Mouse (Mus musculus): Measurements from ENCODE around the gene Gm16253. TPM values are rescaled to one million over a fixed set of nuclear protein-coding genes. Genes with fewer than 3 reads are reported as not detected.
A peak's percentile ranks its signal among the peaks of the same experiment; 100 is the strongest.

Gene Gm16253
- total RNA-seq (2021) = not detected in 2 replicates
- long read RNA-seq, experiment 1 = 0 reads
- long read RNA-seq, experiment 2 = 0 reads

- peak; percentile 95 for DNase-seq
Measured at GRCm38 (mm10) chr3:96576690-96577541, at the start of gene Gm16253. Gene Gm16253, plus strand, starts transcription at chr3:96576984.

GRCm38 (mm10) chr3:96528506-96528905 is 48.3 kb upstream of the Gm16253 start:
- DNase-seq = no peak

GRCm38 (mm10) chr3:96532050-96532449 is 44.7 kb upstream of the Gm16253 start:
- DNase-seq = no peak

GRCm38 (mm10) chr3:96534300-96534699 is 42.5 kb upstream of the Gm16253 start:
- DNase-seq = no peak

- DNase-seq = no peak
Measured at GRCm38 (mm10) chr3:96539316-96539715, 37.5 kb upstream of the Gm16253 start.

DNA sequence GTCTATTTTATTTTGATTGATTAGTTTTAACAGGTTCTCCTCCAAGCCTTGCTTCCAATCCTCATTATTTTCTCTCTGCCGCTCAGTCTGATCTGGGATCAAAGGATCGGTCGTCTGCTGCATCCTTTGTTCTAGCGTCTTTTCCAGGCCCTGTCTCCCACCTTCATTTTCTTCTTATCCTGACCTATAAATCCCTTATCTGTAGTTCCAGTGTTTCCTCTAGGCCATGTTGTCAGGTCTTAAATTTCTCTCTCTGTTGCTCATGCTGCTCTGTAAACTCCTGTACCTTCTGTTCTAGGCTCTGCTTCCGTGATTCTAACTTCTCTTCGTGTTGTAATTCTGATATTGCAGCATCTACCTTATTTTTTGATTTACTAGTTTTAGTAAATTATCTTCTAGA is 36.0 kb upstream of the Gm16253 start:
- DNase-seq = no peak

- peak; percentile 46 for DNase-seq
Measured at GRCm38 (mm10) chr3:96541328-96542078, 35.3 kb upstream of the Gm16253 start.

DNA sequence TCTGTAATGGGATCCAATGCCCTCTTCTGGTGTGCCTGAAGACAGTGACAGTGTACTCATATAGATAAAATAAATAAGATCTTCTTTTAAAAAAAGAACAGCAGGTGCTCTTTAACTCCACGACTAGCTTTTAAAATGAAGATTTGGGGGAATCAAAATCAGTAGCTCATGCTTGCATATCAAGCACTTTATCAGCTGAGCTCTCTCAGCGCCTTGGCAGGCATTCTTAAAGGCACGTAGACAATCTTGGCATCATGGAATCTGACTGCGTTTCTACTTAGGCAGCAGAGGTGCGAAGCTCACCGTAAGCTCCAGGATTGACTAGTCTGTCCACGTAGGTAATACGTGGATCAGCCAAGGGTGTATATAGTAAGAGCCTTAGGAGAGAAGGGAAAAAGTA is 34.2 kb upstream of the Gm16253 start:
- DNase-seq = no peak

GRCm38 (mm10) chr3:96543345-96543744 is 33.4 kb upstream of the Gm16253 start:
- DNase-seq = no peak

- no peak for DNase-seq
Measured at GRCm38 (mm10) chr3:96545565-96545964, 31.2 kb upstream of the Gm16253 start.

DNA sequence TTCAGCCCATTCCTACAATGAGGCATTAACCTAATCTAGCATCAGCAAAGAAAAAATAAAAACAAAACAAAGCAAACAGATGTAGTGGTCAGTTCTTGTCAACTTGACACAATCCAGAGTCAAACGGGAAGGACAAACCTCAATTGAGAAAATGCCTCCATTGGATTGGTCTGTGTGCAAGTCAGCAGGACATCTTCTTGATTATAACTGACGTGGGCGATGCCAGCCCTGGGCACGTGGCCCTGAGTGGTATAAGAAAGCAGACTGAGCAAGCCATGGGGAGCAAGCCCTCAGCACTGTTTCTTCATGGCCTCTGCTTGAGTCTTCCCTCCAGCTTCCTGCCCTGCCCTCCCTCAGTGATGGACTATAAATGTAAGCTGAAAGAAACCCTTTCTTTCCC is 29.9 kb upstream of the Gm16253 start:
- DNase-seq = no peak

DNA sequence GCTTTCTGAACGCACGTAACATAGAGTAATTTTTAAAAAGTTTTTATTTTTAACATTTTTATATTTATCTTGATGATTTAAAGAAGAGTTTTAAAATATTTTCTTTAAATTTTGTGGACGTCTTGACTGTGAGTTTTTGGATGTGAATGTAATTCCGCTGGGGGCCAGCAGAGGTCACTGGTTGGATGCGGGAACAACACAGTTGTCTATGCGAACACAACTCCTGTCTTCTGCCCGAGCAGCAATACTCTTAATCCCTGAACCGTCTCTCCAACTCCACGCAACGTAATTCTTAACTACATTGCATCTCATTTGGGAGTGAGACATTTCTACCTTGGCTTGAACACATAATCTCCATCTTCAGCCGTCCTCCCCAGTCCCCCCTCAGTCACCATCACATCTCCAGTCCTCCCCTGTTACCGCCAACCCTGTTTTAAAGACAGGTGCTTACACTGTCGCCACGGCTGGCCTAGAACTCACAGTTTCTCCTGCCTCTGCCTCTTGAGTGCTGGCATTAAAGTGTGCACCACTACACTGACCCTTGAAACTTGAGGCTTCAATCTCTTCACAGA is 29.3 kb upstream of the Gm16253 start:
- DNase-seq = peak; percentile 85

GRCm38 (mm10) chr3:96548824-96549223 is 28.0 kb upstream of the Gm16253 start:
- no peak for DNase-seq

DNA sequence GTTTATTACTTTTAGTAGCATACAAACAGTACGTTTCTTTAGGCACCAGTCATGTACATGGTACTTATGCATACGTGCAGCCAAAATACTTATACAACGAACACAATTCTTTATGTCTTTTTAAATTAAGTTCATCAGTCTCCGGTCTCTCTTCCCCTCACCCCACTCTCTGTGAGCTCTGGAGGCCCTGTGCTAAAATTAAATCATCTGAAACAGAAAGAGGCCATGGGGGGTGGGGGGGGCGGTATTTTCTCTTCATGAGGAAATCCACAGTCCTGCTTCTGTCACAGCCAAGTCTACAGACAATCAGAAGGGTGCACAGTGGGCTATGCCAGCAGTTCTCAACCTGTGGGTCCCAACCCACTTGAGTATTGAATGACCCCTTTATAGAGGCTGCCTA is 27.4 kb upstream of the Gm16253 start:
- DNase-seq = no peak

- DNase-seq = peak; percentile 81
Measured at GRCm38 (mm10) chr3:96551203-96551602, 25.6 kb upstream of the Gm16253 start.

DNA sequence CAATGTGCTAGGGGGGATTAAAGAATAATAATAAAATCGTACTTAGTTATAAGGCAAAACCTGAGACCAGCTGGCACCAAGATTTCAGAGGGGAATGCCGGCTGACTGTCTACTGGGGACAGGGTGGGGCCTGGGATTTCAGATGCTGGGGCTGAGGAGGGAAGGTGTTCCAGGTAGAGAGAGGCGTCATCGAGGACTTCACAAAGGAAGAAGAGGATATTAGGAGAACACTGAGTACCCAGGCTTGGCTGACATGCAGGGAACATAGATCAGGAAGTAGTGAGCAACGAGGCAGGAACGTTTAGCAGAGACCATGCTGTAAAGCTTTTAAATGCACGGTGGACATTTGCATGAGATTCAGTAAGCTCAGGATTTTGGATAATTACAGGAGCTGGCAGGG is 24.9 kb upstream of the Gm16253 start:
- DNase-seq = no peak

DNA sequence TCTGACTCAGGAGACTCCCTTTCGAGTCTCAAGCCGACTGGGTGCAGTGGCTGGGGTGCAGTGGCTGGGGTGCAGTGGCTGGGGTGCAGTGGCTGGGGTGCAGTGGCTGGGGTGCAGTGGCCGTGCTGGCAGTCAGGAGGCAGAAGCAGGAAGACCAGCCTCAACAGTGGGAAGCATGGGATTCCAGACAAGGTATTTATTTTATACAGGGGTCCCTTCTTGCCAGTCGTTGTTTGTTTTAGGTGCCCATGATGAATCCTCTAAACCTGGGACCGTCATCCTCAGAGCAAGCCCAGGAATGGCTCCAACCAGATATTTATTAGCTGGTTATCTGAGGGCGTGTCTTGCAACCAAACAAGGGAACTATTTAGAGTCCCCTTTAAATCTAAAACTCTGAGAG is 23.2 kb upstream of the Gm16253 start:
- DNase-seq = no peak

DNA sequence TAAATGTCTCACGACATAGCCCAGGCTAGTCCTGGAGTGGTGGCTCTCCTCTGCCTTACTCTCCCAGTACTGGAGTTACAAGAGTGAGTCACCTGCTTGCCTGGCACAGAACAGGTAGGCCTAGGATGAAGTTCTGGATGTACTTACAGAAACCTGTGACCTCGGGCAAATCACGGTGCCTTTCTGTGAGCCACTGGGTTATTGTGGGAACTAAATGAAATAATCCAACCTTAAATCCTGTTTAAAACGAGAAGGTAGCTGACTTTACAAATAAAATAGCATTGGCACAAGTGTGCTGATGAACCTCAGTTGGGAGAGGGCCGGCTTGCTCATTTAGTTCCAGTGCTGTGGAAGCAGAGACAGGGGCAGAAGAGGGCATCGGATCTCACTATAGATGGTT is 22.5 kb upstream of the Gm16253 start:
- no peak for DNase-seq

GRCm38 (mm10) chr3:96555041-96555596 is 21.7 kb upstream of the Gm16253 start:
- peak; percentile 83 for DNase-seq

GRCm38 (mm10) chr3:96555999-96556614 is 20.7 kb upstream of the Gm16253 start:
- DNase-seq = no peak

DNA sequence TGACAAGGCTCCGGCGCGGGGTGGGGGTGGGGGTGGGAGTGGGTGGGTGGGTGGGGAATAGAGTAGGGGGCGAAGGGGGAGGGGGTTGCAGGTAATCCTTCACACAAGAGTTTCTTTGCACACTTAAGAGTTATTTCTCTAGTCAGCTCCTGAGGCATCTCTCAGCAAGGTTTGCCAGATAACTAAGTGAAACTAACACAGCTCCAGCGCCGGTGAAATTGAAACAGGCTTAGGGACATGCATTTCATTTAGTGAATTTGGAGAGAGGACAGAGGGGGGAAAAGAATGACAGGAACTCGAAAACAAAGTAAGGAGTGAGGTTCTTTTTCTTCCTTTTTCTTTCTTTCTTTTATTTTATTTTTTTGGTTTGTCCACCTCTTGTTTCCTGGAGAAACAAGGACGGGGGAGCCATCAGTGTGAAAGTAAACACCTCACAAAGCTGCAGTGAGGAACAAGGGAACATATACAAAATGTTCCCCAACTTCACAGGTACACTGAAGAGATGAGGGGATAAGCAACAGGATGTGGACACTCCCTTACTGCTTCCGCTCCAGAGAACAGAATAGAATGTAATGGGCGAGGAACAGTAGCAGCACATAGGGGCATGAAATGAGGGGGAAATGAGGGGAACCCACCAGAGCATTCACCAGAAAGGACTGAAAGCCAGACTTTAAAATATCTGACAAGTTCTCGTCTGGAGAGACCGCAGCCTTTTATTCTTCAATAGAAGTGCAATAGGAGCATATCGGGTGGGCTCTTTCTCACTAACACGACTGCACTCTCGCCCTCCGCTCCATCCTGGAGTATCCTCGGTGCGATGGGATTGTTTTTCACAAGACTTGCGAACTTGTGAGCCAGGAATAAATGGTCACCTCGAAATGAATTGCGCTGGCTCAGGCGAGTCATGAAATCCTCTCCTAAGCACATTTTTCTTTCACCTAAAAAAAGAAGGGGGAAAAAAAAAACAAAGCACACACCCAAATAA is 19.8 kb upstream of the Gm16253 start:
- no peak for DNase-seq
